Mouse (Mus musculus) thymus, postnatal 10 days (tissue): Measurements from ENCODE around the gene Mgat4a.

Experiments used
- DNase-seq, 2 experiments: peaks; one replicate each; pipeline ENCODE4 v3.0.0; 2021; ENCODE audit warnings: low spot score in 2 of 2

Gene Mgat4a

DNA sequence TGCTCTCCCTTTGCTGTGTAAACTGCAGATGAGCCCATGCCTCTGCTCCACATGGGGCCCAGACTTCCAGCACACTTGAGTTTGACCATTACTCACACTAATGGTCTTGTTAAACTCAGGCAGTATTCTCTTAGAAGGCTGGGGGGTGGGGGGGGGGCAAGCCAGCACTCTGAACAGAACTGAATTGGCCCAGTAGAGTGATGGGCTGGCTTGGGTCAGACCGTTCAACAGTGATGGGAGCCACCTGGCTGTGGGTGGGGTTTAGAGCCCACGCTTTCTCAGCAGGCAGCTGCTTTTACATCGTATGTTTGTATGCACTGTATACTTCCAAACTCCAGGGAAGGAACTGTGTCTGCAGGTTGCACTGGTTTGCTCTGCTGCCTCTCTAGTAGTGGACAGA is 141.9 kb downstream of the Mgat4a start:
- DNase-seq: no peak

DNA sequence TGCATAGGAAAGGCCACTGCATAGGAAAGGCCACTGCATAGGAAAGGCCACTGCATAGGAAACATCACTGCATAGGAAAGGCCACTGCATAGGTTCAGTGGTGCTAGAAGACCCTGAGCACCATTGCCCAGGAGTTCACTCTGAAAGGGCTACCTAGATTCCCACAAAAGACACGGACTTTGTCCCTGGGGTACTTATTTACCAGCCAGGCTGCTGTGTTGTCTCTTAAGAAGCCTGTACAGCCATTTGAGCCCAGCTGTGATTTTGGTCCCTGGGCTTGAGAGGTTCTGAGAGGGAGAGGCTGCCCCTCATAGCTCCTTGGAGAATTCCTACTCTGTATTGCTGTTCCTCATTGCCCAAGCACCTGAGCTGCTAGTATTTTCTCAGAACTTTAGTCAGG is 144.3 kb downstream of the Mgat4a start:
- no peak for DNase-seq

DNA sequence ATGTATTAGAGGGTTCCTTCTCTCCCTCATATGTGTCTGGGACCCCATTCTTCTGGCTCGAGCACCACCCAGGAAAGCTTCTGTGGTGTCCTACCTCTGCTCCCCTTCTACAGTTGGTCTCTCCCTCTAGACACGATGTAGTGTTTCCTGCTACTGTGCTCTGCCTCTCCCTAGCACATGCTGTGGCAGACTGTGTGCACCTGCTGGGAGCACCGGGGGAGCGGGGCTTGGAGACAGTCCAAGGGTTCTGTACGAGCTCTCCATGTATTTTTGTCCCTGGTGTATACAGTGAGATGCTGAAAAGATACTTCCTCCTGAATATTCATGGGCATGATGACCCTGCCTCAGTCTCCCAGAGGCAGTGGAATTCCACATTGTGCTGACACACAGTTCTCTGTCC is 147.6 kb downstream of the Mgat4a start:
- DNase-seq: no peak
